Mouse (Mus musculus): ENCODE results near the gene Mpzl2. TPM values are rescaled to one million over a fixed set of nuclear protein-coding genes. Genes with fewer than 3 reads are reported as not detected.

Gene Mpzl2
- polyA plus RNA-seq, 1 experiment from 2014 or later: 15.9 TPM

DNA sequence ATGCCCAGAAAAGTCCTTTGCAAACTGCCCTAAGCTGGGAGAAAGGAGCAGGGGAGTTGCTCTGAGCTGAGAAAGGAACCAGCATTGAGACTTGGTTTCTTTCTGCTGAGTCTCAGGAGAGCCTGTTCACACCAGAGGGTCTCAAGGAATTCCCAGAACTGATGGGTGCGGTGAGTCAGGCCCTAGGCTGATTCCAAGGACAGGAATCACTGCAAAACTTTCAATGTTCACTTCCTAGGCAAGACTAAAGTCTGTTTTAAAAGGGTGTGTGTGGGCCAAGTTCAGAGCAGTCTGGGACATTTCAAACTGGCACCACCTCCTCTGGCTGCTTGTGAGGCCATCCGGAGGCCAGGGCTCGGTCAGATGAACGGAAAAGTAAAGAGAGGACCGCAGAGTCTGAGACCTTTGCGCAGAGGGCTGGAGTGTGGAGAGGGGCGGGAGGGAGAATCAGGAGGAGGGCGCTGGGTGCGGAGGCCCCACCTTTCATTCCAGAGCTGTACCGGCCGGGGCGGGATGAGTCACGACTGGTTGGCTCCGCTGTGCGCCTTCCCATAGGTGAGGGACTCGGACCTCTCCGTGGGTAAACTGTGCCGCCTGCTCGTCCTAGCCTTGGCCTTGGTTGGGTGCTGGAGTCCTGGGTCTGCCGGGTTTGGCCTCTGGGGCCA, 2.6 kb downstream of the Mpzl2 start:
- peak overlapping the region; percentile 75 for H3K27ac ChIP-seq (ENCODE audit: low read length)
- peak overlapping the region; percentile 46 for H3K4me3 ChIP-seq (ENCODE audit: low read length)
- peak; percentile 94 for ATAC-seq (ENCODE audit: low read depth)
- H3K4me2 ChIP-seq (ENCODE audit: low read depth, low read length): peak overlapping the region; percentile 46
- peak overlapping the region; percentile 56 for H3K9ac ChIP-seq (ENCODE audit: low read length)
- WGBS: 2% methylated on average over 20 of the region's 20 CpGs
- peaks cover 8% of the 10 kb centered on the region; the same call in 1 of the 2 replicates for H3K4me1 ChIP-seq (replicated peaks; ENCODE audit: control insufficient read depth, insufficient read depth, low read length)
- H3K27me3 ChIP-seq (ENCODE audit: control insufficient read depth, insufficient read depth, low read depth, low read length): peaks cover 18% of the 10 kb centered on the region
- H3K9me3 ChIP-seq (ENCODE audit: control insufficient read depth, low read length): no peaks in the 10 kb centered on the region
- 0 out of 2 replicates have a peak, but pooled peaks cover 2% of the 10 kb centered on the region for H3K36me3 ChIP-seq (ENCODE audit: control insufficient read depth, insufficient read depth, low read length)

DNA sequence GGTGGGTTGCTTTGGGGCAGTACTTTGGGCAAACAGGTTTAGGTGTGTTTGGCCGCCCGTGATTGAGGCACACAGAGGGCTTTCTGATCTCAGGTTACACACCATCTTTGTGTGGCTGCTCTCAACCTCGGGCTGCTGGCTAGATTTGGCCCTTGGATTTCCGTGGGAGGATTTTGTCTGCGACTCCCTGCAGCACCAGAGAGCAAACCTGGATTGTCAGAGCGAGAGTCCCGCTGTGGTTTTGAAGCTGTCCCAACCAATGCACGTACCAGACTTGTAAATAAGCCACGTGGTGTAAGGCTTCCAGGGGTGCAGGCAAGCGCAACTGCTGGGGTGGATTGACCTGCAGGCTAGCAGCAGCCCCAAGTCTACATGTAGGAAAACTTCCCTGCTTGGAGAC, 3.3 kb downstream of the Mpzl2 start:
- ATAC-seq (ENCODE audit: low read depth): 0 out of 2 replicates have a peak, but pooled peaks have one; percentile 23
- H3K9me3 ChIP-seq (ENCODE audit: control insufficient read depth, low read length): no peaks in the 10 kb centered on the region
- H3K9ac ChIP-seq (ENCODE audit: low read length): peak overlapping the region; percentile 56
- H3K27ac ChIP-seq (ENCODE audit: low read length): peak overlapping the region; percentile 75
- 2% methylated on average over 10 of the region's 10 CpGs for WGBS
- H3K36me3 ChIP-seq (ENCODE audit: control insufficient read depth, insufficient read depth, low read length): 0 out of 2 replicates have a peak, but pooled peaks cover 2% of the 10 kb centered on the region
- H3K27me3 ChIP-seq (ENCODE audit: control insufficient read depth, insufficient read depth, low read depth, low read length): peaks cover 18% of the 10 kb centered on the region
- peak overlapping the region; percentile 46 for H3K4me2 ChIP-seq (ENCODE audit: low read depth, low read length)
- H3K4me1 ChIP-seq (replicated peaks; ENCODE audit: control insufficient read depth, insufficient read depth, low read length): peaks cover 8% of the 10 kb centered on the region; the same call in 1 of the 2 replicates
- H3K4me3 ChIP-seq (ENCODE audit: low read length): peak overlapping the region; percentile 46

GRCm38 (mm10) chr9:45046973-45047372, 7.4 kb downstream of the Mpzl2 start:
- peaks cover 8% of the 10 kb centered on the region; the same call in 1 of the 2 replicates for H3K27me3 ChIP-seq (ENCODE audit: control insufficient read depth, insufficient read depth, low read depth, low read length)
- WGBS: 79% methylated on average over 16 of the region's 16 CpGs

DNA sequence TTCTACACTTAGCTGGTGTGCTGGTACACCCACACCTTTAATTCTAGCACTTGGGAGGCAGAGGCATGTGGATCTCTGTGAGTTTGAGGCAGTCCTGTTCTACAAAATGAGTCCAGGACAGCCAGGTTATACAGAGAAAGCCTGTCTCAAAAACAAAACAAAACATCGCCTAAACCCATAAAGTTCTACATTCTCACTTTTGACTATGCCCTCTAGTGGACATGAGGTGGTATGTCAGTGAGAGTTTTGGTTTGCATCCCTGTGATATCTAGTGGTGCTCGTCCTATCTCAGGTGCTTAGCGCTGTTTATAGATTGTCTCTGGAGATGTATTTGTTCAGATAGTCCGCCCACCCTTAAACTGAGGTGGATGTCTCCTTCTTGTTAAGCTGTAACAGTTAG, 8.9 kb downstream of the Mpzl2 start:
- 0 out of 2 replicates have a peak, but pooled peaks cover 2% of the 10 kb centered on the region for H3K36me3 ChIP-seq (ENCODE audit: control insufficient read depth, insufficient read depth, low read length)
- WGBS: 23% methylated on average over 4 of the region's 4 CpGs
- no peaks in the 10 kb centered on the region; the same call in 1 of the 2 replicates for H3K27me3 ChIP-seq (ENCODE audit: control insufficient read depth, insufficient read depth, low read depth, low read length)
- H3K4me1 ChIP-seq (replicated peaks; ENCODE audit: control insufficient read depth, insufficient read depth, low read length): no peaks in the 10 kb centered on the region
- H3K9me3 ChIP-seq (ENCODE audit: control insufficient read depth, low read length): no peaks in the 10 kb centered on the region
- H3K27ac ChIP-seq (ENCODE audit: low read length): no peak overlapping the region
- H3K4me3 ChIP-seq (ENCODE audit: low read length): no peak overlapping the region
- no peak for ATAC-seq (ENCODE audit: low read depth)
- no peak overlapping the region for H3K9ac ChIP-seq (ENCODE audit: low read length)
- H3K4me2 ChIP-seq (ENCODE audit: low read depth, low read length): no peak overlapping the region

More at GRCm38 (mm10) chr9:45046973-45047372, 7.4 kb downstream of the Mpzl2 start:
- no peak overlapping the region for H3K27ac ChIP-seq (ENCODE audit: low read length)
- ATAC-seq (ENCODE audit: low read depth): no peak
- no peaks in the 10 kb centered on the region for H3K9me3 ChIP-seq (ENCODE audit: control insufficient read depth, low read length)
- no peak overlapping the region for H3K9ac ChIP-seq (ENCODE audit: low read length)
- H3K4me1 ChIP-seq (replicated peaks; ENCODE audit: control insufficient read depth, insufficient read depth, low read length): no peaks in the 10 kb centered on the region
- 0 out of 2 replicates have a peak, but pooled peaks cover 2% of the 10 kb centered on the region for H3K36me3 ChIP-seq (ENCODE audit: control insufficient read depth, insufficient read depth, low read length)
- no peak overlapping the region for H3K4me2 ChIP-seq (ENCODE audit: low read depth, low read length)
- H3K4me3 ChIP-seq (ENCODE audit: low read length): no peak overlapping the region

- H3K4me1 ChIP-seq (replicated peaks; ENCODE audit: control insufficient read depth, insufficient read depth, low read length): no peaks in the 10 kb centered on the region
- H3K4me2 ChIP-seq (ENCODE audit: low read depth, low read length): no peak overlapping the region
- H3K36me3 ChIP-seq (ENCODE audit: control insufficient read depth, insufficient read depth, low read length): 0 out of 2 replicates have a peak, but pooled peaks cover 2% of the 10 kb centered on the region
- no peak overlapping the region for H3K9ac ChIP-seq (ENCODE audit: low read length)
- H3K27ac ChIP-seq (ENCODE audit: low read length): no peak overlapping the region
- ATAC-seq (ENCODE audit: low read depth): no peak
- WGBS: 86% methylated on average over 1 of the region's 1 CpGs
- no peaks in the 10 kb centered on the region for H3K9me3 ChIP-seq (ENCODE audit: control insufficient read depth, low read length)
- no peak overlapping the region for H3K4me3 ChIP-seq (ENCODE audit: low read length)
- H3K27me3 ChIP-seq (ENCODE audit: control insufficient read depth, insufficient read depth, low read depth, low read length): no peaks in the 10 kb centered on the region
Observed at GRCm38 (mm10) chr9:45049731-45050130, 10.1 kb downstream of the Mpzl2 start.

DNA sequence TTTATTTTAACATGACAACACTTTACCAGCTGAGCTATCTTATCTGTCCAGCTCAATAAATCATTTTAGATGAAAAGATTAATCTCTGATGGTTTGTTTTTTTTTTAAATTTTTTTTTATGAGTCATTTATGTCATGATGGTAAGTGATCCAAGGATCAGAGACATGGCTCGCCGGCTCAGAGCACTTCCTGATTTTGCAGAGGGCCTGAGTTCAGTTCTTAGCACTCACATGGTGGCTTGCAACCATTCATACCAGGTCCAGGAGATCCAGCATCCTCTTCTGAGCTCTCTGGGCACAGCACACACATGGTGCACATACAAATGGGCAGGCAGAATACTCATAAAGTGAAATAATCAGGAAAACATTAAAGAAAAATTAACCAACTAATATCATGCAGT, 10.7 kb downstream of the Mpzl2 start:
- Histone ChIP-seq H3K36me3 (ENCODE audit: control insufficient read depth, insufficient read depth, low read length) (no peaks in the 10 kb centered on the region), H3K9me3 (ENCODE audit: control insufficient read depth, low read length) (no peaks in the 10 kb centered on the region), H3K4me3 (ENCODE audit: low read length) (no peak overlapping the region), H3K27me3 (ENCODE audit: control insufficient read depth, insufficient read depth, low read depth, low read length) (no peaks in the 10 kb centered on the region), H3K4me2 (ENCODE audit: low read depth, low read length) (no peak overlapping the region), H3K9ac (ENCODE audit: low read length) (no peak overlapping the region), H3K27ac (ENCODE audit: low read length) (no peak overlapping the region), H3K4me1 (replicated peaks; ENCODE audit: control insufficient read depth, insufficient read depth, low read length) (no peaks in the 10 kb centered on the region)
- ATAC-seq (ENCODE audit: low read depth): no peak
- 73% methylated on average over 2 of the region's 2 CpGs for WGBS

- ATAC-seq (ENCODE audit: low read depth): peak; percentile 94
- no peaks in the 10 kb centered on the region for H3K4me1 ChIP-seq (replicated peaks; ENCODE audit: control insufficient read depth, insufficient read depth, low read length)
- H3K36me3 ChIP-seq (ENCODE audit: control insufficient read depth, insufficient read depth, low read length): no peaks in the 10 kb centered on the region
- H3K9ac ChIP-seq (ENCODE audit: low read length): peak within 1 kb of the TSS; percentile 65
- H3K27ac ChIP-seq (ENCODE audit: low read length): peak within 1 kb of the TSS; percentile 91
- H3K27me3 ChIP-seq (ENCODE audit: control insufficient read depth, insufficient read depth, low read depth, low read length): peaks cover 2% of the 10 kb centered on the region; the same call in 1 of the 2 replicates
- under 1% methylated on average over 33 of the region's 33 CpGs for WGBS
- peak within 1 kb of the TSS; percentile 67 for H3K4me3 ChIP-seq (ENCODE audit: low read length)
- H3K4me2 ChIP-seq (ENCODE audit: low read depth, low read length): peak within 1 kb of the TSS; percentile 77
- no peaks in the 10 kb centered on the region for H3K9me3 ChIP-seq (ENCODE audit: control insufficient read depth, low read length)
Observed at GRCm38 (mm10) chr9:45055082-45055713, 15.6 kb downstream of the Mpzl2 start, which contains the start of gene Mpzl3. TSS of gene Mpzl3 (plus strand) at chr9:45055186.

GRCm38 (mm10) chr9:45058304-45058940, 18.8 kb downstream of the Mpzl2 start:
- no peak overlapping the region for H3K4me2 ChIP-seq (ENCODE audit: low read depth, low read length)
- peaks cover 2% of the 10 kb centered on the region; the same call in 1 of the 2 replicates for H3K27me3 ChIP-seq (ENCODE audit: control insufficient read depth, insufficient read depth, low read depth, low read length)
- no peak overlapping the region for H3K9ac ChIP-seq (ENCODE audit: low read length)
- no peak for ATAC-seq (ENCODE audit: low read depth)
- H3K9me3 ChIP-seq (ENCODE audit: control insufficient read depth, low read length): no peaks in the 10 kb centered on the region
- no peak overlapping the region for H3K27ac ChIP-seq (ENCODE audit: low read length)
- no peaks in the 10 kb centered on the region for H3K36me3 ChIP-seq (ENCODE audit: control insufficient read depth, insufficient read depth, low read length)
- no peak overlapping the region for H3K4me3 ChIP-seq (ENCODE audit: low read length)
- no peaks in the 10 kb centered on the region for H3K4me1 ChIP-seq (replicated peaks; ENCODE audit: control insufficient read depth, insufficient read depth, low read length)
- 32% methylated on average over 5 of the region's 5 CpGs for WGBS

DNA sequence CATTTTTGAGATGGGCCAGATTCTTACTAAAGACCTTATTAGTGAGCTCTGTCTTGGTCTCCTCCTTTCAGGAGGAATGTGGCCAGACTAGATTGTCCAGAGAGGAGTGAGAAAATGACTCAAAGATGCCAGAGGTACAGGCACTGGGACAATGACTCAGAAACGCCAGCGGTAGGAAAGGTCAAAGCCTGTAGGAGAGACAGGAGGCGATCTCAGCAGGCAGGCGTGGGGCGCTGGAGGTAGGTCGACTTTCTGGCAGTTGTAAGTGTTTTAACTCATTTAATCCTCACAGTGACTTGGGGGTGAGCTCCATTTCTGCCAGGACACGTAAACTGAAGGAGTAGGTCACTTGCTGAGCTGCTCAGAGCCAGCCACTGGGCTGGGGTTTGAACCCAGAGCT, 20.6 kb downstream of the Mpzl2 start:
- H3K27me3 ChIP-seq (ENCODE audit: control insufficient read depth, insufficient read depth, low read depth, low read length): peaks cover 2% of the 10 kb centered on the region; the same call in 1 of the 2 replicates
- no peaks in the 10 kb centered on the region for H3K36me3 ChIP-seq (ENCODE audit: control insufficient read depth, insufficient read depth, low read length)
- WGBS: 34% methylated on average over 7 of the region's 7 CpGs
- H3K27ac ChIP-seq (ENCODE audit: low read length): no peak overlapping the region
- H3K4me1 ChIP-seq (replicated peaks; ENCODE audit: control insufficient read depth, insufficient read depth, low read length): no peaks in the 10 kb centered on the region
- no peak overlapping the region for H3K9ac ChIP-seq (ENCODE audit: low read length)
- no peak for ATAC-seq (ENCODE audit: low read depth)
- H3K9me3 ChIP-seq (ENCODE audit: control insufficient read depth, low read length): no peaks in the 10 kb centered on the region
- no peak overlapping the region for H3K4me3 ChIP-seq (ENCODE audit: low read length)
- no peak overlapping the region for H3K4me2 ChIP-seq (ENCODE audit: low read depth, low read length)

Data from lung, embryonic 16.5 days (tissue).